Comparison of ENCODE assay signal across 15 mouse cellular contexts in the genomic region with DNA sequence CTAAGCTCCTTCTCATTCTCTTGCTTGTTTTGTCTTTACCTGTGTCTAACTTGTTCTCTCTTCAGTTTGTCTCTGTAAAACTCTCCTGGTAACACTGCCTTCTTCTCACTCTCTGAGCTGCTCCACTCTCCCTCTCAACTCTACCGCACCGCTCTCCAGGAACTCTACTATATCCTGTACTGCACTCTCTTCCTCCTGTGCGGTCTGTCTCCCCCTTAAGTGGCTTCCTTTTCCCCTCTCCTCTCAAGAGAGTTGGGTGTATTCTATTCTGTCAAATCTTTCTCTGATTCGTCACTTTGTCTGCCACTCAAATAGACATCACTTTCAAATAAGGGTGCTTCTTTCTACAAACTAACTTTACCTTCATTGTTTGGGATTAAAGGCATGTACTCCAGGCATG.
A peak's percentile ranks its signal among the peaks of the same experiment; 100 is the strongest.
DNase-seq lines count a peak whose midpoint lies in the region.
"Had no signal": no experiment of that assay in that cellular context is flagged by ENCODE, and none has a peak within 500 bp of the region (broad histone marks: within the 10 kb centered on the region; RNA-seq: fewer than 3 reads in every experiment).

No protein-coding gene starts in this region.

- peak; percentile 56 for DNase-seq in 416B (ENCODE audit: low read depth)
- DNase-seq in induced T-regulatory cell, adult 2 months (ENCODE audit: low read depth): peak; percentile 20
- no peak for DNase-seq in lung, postnatal 36 days
- DNase-seq in right cerebral cortex, postnatal 4 days: no peak
- DNase-seq: adrenal gland, adult 2 months; adrenal gland, adult 8-10 months; adrenal gland, postnatal 10 days; adrenal gland, postnatal 14 days; adrenal gland, postnatal 25 days; adrenal gland, postnatal 36 days; B cell, adult 2 months; cerebellum, adult 11 months; cerebellum, adult 11-12 months; cerebellum, adult 18-20 months; cerebellum, adult 2 months had no signal

Comparison
In these comparisons a context has a peak if more than half of its experiments do, and no peak if none do; other contexts are left out.
1. DNase-seq: peak in 416B (single experiment) and induced T-regulatory cell, adult 2 months (single experiment); none in lung, postnatal 36 days (single experiment) and right cerebral cortex, postnatal 4 days (single experiment).